Mouse (Mus musculus) ovary, postnatal 10 days (tissue): ENCODE measurements at regions not wholly inside any gene's neighbourhood (a gene's known extent, or its start where the extent isn't known, plus 50 kb on each side); places are given as distances from the start of the nearest gene placed in this dataset.
"Not testable (repeated sequence)": the region's sequence is repeated elsewhere in the genome, so short reads cannot be mapped to it uniquely, and the experiment has no call there.

Experiments used
- DNase-seq: peaks from one replicate; pipeline ENCODE4 v3.0.0; 2022; ENCODE audit warnings: low spot score

DNA sequence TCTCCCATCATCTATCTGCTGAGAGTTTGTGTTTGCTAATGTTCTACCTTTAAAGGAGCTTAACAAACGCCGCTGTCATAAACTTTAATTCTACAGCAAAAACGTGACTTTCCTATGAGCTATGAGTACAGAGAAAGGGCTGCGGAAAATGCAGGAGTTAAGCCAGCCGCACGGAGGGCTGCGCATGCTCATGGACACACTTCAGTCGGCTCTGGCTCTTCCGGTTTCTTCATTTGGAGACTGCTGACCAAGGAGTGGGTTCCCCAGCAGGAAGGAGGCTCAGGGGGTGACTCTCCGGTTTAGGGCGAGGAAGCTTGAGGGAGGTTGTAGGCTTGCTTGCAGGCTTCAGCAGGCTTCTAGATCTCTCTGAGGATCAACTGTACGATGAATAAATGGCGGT, 59.3 kb downstream of the Sox2 start:
- no peak for DNase-seq

DNA sequence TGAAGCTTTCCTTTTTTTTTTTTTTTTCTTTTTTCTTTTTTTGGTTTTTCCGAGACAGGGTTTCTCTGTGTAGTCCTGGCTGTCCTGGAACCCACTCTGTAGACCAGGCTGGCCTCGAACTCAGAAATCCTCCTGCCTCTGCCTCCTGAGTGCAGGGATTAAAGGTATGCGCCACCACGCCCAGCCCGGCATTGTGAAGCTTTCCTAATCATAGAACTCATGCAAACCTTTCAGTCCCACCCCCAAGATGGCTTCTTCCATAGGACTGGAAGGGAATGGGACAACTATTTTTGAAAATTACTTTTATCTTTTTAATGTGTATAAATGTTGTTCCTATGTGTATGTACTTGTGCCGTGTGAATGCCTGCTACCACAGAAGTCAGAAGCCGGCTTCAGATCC, 61.9 kb downstream of the Sox2 start:
- not testable (repeated sequence) for DNase-seq

DNA sequence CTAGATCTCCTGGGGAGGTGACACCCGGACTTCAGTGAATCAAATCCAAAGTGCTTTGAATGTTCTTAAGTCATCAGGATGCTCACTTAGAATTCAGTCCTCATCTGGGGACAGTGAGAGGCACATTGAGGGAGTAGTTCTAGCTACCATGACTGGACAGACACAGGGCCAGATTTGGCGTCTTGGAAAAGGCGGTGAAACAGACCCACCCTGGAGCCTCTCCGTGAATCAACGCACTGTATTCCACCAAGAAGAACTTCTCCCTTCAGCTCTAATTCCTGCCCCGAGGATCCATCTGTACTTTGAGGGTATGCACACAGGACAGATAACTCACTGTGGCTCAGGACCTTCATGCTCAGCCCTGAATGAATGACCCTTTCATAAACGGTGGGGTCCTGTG, 72.3 kb downstream of the Sox2 start:
- DNase-seq: no peak

DNA sequence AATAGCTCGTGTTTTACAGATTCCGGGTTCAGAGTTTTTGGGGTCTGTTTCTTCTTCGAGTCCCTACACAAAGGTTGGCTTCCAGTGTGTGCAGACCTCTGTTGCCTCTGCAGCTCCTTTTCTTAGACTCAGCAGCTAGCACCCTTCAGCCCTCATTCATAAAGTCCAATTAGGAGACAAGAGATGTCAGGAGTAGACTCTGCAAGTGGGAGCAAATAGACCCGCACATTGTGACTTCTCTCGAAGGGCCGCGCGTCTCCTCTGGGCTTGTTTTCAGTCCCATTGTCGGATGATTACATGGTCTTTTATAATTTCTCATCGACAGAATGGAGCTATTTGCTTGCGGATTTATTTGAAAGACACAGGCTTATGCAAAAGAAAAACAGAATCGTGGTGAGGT, 76.8 kb downstream of the Sox2 start:
- no peak for DNase-seq

DNA sequence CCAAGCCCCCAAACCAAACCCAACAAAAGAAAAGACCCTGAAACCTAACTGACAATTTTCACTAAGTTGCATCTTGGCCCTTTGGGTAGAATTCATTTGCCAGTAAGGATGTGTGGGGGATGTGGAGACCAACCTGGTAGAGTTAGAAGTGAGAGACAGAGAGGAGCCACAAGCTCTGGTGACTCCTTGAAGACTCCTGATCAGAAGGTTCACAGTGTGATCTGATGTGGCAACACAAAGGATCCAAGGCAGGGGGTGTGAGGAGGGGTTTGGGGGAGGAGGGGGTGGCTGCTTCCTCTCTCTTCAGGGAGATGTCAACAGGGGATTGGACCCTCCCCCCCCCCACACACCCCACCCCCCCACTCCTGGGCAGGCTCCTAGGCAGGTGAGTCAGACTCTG, 78.1 kb downstream of the Sox2 start:
- no peak for DNase-seq

DNA sequence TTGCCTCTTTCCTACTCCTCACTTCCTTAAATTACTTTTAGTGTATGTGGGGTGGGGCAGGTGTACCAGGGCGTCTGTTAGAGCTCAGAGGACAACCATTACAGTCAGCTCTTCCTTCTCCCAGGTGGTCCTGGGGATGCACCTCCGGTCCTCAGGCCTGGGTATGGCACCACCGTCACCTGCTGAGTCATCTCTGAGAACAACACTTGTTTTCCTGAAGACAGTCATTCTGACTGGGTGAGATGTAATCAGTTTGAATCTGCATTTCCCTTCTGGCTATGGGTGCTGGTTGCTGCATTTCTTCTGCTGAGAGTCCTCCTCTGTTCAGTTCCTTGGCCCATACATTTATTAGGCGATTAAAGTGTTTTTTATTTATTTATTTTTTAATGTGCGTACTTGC, 84.8 kb downstream of the Sox2 start:
- no peak for DNase-seq

DNA sequence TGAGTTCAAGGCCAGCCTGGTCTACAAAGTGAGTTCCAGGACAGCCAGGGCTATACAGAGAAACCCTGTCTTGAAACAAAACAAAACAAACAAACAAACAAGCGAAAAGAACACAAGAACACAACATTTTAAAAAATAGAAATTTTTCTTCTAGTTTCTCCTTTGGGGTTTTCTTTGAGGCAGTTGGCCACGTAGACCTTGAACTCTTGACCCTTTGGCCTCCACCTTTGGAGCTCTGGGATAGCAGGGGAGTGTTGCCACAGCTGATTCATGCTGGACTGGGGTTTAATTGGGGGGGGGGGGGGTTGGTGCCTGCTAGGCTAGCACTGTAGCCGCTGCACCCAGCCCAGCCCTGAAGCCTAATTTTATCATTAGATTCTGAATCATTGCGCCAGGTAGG, 87.8 kb downstream of the Sox2 start:
- no peak for DNase-seq

DNA sequence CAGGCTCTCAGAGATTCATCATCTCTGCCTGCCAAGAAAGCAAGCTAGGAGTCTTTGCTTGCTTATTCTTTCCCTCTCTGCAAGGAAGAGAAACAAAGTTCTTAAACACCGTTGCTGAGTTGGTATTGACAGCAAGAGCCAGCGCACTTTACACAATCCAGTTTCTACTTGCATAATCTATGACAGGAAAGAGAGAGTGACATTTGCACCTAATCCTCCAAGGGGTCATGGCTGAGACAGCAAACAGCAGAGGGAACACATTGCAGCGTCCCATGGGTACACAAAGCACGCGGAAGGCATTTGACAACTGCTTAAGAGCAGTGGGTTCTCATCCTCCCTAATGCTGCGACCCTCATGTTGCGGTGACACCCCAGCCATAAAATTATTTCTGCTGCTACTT, 88.7 kb downstream of the Sox2 start:
- no peak for DNase-seq

DNA sequence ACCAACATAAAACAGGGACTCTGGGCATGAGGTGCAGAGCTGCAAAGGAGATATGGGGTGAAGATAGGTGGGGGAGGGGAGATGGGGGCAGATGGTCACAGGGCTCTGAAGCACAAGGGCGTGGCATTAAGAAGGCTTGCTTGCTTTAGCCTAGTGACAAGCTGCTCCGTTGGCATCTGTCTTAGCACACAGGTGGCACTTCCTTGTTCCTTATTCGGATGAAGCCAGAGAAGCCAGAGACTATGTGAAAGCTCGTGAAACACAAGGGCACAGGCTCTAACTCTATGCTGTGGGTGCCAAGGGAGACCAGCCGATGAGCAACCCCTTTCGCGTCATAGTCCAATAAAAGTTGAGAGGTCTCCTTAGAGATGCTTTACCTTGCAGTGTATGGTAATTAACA, 89.5 kb downstream of the Sox2 start:
- no peak for DNase-seq

DNA sequence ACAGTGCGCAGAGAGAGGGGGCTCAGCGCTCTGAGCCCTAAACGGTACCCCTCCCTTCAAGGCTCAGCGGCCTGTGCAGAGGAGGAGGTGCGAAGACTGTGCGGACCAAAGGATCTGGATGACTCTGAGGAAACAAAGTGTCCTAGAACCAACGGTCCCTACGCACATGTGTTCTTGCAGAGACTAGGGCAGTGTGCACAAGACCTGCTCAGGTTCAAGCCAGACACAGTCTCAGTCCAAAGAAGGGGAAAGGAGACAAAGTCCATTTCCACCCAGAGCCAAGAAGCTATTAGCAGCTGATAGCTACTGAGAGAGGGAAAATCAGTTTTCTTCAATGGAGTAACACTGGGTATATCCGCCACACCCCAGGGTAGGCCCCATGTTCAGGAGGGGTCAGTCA, 89.9 kb downstream of the Sox2 start:
- no peak for DNase-seq

DNA sequence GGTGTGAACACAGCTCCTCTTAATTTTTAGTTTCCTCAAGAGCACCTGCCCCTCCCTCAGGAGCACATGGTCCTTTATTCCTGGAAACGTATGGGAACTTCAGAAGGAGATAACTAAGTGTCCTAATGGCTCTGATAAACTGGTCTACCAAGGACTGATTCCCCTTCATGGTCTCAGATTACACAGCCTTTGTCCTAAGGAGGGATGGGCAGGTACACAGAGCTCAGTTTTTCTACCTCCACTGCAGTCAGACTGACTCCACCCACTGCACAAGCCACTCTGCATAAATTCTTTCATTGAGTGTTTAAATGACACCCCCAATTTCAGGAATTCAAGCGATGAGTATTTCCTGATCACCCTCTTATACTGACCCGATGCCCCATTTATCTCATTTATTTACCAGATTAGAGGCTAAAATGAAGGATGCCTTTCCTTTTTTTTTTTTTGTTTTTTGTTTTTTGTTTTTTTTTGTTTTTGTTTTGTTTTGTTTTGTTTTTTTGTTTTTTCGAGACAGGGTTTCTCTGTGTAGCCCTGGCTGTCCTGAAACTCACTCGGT, 95.1 kb downstream of the Sox2 start:
- no peak for DNase-seq

DNA sequence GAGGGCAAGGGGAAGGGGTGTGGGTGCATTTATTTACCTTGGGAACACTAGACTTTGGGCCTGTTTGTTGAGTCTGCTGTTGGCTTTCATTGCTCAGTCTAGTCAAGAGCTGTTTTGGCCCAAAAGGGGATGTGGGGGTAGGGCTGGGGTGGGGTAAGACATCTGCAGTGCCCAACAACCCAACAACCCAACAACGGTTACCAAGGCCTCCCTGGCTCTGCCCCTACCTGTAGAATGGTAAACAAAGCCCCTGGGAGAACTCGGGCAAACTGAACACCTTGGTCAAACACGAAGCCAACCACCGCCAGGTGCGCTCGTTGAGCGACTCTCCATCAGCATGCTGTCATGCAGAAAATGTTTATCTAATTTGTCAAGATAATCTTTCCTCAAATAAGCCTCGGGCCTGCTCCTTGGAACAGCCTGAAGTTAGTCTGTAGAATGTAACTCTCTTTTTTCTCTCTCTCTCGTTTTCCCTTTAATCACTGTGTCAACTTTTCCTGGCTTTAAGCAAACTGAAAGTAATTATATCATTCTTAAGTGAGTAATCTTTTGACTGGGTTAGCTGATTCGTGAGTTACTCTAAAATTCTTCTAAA, 97.4 kb downstream of the Sox2 start:
- no peak for DNase-seq

DNA sequence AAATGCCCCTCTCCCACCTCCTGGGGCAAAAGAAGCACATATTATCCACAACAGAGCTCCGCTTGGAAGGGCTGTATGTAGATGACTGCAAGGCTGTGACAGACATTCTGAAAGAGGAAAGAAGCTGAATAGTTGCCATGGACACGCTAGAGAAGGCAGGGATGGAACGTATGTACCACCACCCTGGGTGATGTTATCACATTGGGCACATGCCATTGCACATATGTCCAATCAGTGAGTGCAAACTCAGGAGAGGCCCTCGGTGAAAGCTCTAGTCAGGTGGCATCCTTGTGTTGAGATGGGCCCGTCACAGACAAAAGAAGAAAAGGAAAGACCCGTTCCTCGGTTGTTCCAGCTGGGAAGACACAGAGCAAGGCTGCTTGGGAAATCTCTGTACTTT, 99.8 kb downstream of the Sox2 start:
- DNase-seq: no peak

DNA sequence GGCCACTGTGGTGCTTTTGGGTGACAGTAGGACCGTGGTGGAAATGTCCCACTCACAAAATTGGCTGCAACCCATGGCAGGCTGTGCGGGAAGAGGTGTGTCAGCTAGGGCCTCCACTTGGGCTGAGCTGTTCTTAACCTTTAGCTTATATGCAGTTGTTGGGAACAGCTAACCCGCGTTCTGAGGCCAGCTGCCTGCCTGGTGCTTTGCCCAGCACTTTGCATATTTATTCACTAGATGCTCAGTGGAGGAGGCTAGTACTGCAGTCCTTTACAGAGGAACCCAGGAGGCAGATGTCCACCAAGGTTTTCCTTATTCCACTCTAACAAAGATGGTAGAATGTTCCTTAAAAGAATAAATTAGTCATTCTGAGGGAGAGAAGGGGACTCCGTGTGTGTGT, 101.3 kb downstream of the Sox2 start:
- no peak for DNase-seq

DNA sequence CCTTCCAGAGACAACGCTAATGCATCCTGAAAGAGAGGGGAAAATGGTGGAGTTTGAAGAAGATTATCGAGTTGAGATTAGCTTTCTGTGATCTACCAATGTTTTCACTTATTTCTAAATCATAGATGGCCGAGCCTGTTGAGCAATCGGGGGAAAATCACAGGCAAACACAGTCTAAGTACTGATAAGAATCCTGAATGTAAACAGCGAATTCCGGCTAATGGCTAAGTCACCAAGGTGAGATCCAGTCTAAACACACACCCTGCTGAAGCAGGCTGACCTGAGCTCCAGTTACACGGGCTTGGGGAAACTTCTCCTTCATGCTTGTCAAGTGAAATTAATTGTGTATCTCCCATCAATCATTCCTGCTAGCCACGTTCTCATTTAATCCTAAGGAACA, 103.4 kb downstream of the Sox2 start:
- DNase-seq: no peak

DNA sequence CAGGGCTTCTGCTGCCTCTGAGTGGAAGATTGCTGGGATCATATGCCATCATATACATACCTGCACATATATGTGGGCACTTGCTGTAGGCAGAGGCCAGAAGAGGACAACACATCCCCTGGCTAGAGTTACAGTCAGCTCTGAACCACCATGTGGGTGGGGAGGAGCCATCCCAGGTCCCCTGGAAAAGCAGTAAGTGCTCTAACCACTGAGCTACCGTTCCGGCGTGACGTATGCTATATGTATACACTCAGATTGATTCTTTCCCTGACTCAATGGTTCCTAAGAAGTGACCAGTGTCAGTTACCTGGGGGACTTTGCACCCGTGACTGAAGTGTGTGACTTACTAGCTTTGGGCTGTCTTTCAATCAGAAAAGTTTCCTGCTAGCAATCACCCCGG, 104.6 kb downstream of the Sox2 start:
- DNase-seq: no peak

DNA sequence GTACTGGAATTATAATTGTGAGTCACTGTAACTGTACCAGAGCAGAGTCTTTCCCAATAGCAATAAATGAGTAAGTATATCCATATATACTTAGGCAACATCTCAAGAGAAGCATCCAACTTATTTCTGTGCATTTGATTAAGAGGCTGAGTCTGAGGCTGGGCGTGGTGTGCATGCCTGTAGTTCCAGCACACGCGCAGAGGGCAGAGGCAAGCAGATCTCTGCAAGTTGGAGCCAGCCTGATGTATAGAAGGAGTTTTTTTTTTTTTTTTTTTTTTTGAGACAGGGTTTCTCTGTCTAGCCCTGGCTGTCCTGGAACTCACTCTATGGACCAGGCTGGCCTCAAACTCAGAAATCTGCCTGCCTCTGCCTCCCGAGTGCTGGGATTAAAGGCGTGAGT, 105.1 kb downstream of the Sox2 start:
- DNase-seq: not testable (repeated sequence)

DNA sequence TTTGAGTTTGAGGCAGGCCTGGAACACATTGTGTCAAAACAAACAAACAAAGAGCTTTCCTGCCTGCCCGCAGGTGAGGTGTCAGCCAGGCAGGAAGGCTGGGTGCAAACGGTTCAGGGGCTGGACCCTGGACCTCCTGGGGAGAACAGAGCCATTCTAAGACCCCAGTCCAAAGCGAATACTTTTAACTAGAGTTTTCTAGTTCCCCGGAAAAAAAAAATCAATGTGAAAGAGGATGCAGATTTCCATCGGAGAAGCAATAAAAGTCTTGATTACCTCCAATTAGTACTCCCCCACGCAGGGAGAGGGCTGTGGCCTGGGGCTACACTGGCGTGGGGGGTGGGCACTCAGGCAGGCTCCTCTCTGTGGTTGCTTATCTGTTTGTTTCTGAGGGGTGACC, 106.4 kb downstream of the Sox2 start:
- no peak for DNase-seq

DNA sequence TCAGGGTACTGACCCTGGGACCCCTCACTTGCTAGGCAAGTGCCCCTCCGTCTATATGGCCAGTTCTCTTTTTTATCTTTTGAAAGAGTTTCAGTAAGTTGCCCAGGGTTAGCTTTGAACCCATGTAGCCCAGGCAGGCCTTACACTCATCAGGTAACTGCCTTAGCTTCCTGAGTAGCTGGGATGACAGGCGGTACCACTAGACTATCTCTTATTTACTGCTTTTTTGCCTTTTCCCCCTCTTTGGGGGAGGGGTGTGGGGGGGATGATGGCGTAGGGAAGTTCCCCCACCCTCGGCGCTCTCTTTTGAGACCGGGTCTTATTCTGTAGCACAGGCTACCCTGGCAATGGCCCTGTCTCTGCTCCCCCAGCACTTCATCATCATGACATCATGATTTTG, 106.9 kb downstream of the Sox2 start:
- no peak for DNase-seq

DNA sequence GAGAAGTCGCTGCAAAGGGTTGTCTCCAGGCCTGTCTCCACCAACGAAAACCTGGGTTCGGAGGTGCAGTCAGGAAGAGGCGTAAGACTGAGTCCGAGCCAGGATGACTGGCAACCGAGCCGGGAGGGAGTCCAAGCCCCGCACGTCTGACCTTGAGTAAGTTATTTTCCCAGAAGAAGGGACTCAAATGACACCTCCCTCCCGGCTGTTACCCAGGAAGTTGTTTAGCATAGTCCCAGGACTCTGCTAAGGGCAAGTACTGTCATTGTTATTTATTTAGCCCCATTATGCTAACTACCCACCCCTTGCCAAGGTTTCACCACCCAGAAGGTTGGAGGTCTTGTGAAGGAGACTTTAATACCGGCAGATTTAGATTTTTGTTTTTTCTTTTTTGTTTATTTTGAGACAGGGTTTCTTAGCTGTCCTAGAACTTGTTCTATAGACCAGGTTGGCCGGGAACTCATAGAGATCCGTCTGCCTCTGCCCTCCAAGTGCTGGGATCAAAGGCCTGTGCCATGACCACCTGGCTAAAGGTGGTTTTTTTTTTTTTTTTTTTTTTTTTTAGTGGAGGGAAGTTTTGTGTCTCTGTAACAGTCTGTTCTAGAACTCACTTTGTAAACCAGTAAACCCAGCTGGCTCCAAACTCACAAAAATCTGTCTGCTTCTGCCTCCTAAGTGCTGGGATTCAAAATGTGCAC, 107.8 kb downstream of the Sox2 start:
- no peak for DNase-seq

DNA sequence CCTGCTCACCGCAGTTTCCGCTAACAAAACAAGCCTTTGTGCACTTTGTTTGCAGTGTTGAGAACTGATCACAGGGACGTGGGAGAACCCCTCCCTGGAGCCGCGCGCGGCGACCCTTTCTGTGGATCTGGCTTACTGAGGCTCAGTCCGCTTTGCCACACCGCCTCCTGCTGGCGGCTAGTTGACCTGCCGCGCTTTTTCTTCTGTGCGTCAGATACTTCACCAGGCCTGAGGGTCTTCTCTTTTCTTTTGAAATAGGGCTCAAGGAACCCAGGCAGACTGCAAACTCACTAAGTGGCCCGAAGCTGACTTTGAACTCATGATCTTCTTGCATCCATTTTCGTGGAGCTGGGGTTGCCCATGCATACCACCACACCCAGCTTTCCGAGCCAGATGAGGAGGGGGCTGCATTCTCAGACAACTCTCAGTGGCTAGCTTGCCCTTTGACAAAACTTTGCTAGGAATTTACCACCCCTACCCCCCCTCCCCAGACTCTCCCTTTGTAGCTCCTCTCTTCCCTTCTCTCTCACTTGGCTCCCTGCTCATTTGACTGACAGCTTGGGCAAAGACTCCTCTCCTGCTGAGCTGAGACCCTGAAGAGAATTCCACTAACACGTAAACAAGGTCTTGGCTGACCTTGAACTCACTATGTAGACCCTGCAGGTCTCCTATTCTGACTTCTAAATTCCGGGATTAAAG, 109.9 kb downstream of the Sox2 start:
- no peak for DNase-seq

DNA sequence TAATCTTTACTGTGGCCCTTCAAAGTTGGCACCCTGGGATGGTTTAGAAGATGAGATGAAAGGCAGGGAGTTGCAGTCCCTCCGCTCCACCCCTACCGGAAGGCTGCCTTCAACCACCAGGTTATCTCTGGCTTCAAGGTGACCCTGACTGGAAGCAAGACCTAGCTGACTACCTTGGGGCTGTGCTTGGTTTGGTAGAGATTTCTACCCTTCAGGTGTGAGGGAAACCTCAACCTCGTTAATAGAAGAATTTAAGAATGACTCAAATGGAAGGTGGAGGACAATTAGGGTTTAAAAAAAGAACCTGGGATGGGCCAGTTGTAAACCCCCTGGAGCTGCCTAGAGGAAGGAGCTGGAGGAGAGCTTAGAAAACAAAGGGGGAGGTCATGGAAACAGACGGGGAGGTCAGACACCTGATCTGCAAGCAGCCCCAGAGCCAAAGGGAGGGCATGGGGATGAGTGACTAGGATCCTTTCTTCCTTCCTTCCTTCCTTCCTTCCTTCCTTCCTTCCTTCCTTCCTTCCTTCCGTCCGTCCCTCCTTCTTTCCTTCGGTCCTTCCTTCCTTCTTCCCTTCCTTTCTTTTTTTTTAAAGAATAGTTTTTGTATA, 111.1 kb downstream of the Sox2 start:
- DNase-seq: no peak

DNA sequence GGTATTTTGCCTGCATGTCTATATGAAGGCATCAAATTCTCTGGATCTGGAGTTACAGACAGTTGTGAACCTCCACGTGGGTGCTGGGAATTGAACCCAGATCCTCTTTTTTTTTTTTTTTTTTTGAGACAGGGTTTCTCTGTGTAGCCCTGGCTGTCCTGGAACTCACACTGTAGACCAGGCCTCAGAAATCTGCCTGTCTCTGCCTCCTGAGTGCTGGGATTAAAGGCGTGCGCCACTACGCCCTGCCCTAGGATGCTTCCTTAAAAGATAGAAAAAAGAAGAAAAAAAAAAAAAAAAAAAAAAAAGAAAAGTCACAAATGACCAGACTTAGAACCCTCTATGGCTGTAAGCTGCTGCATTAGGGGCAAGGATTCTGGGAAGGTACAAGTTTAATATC, 111.6 kb downstream of the Sox2 start:
- no peak for DNase-seq
